Mouse (Mus musculus) right cerebral cortex, postnatal 14 days (tissue): ENCODE measurements around the gene Cat.

Experiments used
- DNase-seq: peaks from one replicate; pipeline ENCODE4 v3.0.0; 2022

Cat gene

DNA sequence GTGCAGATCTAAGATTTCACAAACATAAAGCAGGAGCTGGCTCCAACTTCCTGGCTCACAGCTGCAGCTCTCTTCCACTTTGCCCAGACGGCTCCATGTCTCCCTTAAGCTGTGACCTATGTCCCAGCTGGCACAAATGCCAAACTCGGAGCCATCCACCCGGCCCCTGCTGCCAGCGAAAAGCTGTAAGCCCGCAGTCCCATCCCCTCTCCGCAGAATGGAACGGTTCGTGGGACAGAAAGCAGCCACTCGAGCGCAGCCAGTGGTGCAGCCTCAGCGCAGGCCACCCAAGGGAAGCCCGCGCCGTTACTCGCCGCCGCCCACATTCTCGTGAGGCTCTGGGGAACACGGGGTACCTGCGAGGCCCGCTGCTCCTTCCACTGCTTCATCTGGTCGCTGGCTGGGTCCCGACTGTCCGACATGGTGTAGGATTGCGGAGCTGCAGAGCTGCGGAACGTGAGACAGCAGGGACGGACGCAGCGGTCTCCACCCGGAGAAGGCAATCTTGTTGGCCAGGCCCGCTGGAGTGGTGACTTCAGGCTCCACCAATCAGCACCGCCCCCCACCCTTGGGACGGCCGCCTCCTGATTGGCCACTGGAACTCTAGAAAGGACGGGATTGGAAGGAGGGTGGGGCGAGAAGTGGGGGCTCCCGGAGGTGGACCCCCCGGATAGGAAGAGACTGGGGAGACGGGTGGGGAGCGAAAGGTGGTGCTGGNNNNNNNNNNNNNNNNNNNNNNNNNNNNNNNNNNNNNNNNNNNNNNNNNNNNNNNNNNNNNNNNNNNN, at the start of gene Cat:
Cat (minus strand) TSS at position 544 of the 785 bp plus-strand sequence.
- peak; percentile 96 for DNase-seq

- DNase-seq, result no peak
These were observed 40.6 kb upstream of the Cat start for GRCm38 (mm10) chr2:103525596-103525995.

DNA sequence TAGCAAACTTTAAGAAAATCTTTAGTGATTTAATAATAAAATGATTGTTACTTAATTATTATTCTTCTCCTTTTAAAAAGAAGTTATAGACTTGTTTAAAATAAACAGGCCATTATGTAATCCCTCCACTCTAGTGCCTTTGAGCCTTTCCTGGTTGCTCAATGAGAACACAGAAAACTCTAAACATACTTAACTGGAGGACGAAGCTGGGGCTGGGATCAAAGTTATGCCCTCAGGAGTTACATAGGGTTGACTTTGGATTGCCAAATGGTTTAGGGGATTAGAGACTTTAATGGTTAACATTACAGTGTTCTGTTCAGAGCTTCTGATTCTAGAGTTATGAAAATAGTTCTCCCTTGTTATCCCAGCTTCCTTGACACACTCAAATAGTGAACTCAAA, 31.5 kb upstream of the Cat start:
- DNase-seq, result no peak

DNA sequence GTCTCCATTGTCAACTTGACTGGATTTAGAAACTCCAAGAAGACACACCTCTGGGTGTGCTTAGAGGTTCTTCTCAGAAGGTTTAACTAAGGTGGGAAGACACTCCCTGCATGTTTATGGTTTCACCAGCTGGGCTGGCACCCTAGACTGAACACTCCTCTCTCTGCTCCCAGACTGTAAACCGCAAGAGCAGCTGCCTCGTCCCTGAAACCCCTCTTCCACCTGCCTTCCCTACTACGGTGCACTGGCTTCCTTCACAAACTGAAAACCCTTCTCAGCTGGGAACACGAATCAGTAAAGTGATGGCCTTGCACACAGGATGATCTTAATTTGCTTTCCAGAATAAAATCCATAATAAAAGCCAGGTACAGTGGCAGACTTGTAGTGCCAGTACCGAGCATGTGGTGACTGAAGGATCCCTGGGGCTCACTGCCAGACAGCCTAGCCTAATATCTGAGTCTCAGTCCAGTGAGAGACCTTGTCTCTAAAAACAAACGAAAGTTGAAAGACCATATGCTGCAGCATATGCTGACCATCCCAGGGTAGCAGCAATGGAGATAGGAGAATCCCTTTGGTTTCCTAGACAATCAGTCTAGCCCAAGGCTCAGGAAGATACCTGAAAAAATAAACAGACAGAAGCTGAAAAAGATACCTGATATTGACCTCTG, 30.7 kb upstream of the Cat start:
- no peak for DNase-seq

DNA sequence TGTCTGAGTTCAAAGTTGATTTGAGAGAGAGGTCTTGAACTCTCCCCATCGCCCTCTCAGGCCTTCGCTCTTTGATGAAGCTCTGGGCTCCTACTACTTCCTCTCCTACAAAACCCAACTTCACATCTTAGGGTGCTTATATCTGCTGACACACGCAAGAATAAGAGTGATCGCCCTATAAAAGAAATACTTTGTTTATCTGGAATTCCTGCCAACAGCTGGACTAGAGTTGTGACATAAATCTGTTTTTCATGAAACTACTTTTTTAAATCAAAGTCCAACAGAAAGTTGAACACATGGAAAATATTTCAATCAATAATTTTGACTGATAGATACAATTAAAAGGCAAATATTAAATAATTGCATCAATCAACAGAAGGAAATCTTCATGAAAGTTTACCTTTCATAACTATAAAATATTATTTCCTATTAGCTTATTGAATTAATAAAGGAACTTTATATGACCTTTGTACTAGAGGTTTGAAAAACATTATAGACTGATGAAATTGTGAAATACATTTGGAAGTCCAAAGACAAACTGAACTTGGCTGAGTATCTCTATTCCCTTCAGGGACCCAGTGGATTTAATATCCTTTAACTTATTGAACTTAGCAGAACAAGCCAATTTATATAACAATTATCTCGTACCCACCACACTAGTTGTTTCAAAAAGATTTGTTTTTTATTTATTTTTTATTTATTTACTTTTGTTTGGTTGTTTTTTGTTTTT, 27.3 kb upstream of the Cat start:
- DNase-seq, result no peak

GRCm38 (mm10) chr2:103511631-103512030, 26.7 kb upstream of the Cat start:
- no peak for DNase-seq

DNA sequence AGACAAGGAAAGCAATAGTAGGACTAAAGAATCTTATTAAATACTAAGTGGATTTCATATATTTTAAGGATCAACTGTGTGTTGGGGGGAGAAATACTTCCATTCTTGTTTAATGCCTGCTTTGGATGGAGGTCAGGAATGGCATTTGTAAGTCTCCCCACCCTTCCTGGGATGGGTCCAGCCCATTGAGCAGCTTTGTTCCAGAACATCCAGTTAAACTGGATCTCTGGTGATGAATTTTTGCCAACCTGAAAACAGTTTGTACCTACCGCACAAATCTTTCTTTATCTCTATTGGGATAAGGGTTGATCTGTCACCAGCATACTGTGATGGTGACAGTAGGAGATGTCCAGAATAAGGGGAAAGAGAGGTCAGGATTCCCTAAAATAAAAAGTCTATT, 26.1 kb upstream of the Cat start:
- DNase-seq, result no peak

DNA sequence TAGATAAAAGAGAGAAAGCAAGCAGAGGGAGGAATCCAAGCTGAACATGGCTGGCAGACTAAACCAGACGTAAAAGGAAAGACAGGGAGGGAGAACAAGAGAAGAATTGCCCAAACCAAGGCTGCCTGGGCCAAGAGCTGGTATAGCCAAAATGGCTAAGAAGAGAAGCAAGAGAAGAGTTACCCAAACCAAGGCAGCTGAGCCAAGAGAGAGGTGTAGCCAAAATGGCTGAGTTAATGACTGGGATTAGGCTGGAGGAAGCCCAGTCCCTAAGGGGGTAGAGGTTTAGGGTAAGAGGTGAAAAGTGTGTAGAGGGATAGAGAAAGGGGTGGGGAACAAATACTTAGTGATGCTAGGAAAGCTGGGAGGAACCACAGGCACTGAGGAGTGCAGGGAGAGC, 22.7 kb upstream of the Cat start:
- DNase-seq, result no peak

GRCm38 (mm10) chr2:103505956-103506355, 21.0 kb upstream of the Cat start:
- no peak for DNase-seq

DNA sequence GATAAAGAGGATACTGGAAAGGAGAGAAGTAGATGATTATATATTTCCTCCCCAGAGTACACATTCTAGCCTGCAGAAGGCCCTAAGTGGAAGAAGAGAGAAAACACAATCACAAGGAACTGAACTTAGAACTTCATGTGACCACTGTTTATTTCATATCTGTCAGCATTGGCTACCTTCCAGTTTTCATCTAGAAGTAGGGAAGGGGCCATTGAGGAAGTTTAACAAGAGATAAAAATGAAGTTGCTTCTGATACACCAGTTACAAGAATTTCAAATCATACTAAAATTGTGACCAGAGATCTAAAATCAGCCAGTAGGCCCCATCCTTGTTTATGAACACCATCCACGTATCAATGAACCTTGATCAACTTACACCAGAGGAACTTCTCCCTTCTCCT, 19.5 kb upstream of the Cat start:
- no peak for DNase-seq

GRCm38 (mm10) chr2:103500769-103501168, 15.8 kb upstream of the Cat start:
- no peak for DNase-seq

GRCm38 (mm10) chr2:103495633-103496418, 10.9 kb upstream of the Cat start:
- no peak for DNase-seq

DNA sequence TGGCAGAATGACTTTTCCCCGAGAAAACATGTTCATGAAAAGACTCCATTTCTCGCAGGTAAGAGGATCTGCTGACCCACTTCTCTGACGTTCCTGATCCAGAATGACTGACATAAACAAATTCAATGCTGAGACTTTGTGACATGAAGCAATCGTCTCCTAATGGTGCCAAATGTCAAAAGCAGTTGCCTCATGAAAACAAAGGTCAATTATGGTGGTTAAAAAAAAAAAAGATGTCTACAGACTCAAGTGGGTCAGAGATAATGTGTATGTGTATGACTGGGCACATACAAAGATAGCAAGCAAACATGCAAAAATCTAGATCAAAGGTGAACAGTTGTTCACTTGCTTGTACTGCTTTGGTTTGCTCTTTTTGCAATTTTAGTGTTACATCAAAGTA, 8.9 kb upstream of the Cat start:
- DNase-seq, result no peak

GRCm38 (mm10) chr2:103492526-103492925, 7.6 kb upstream of the Cat start:
- DNase-seq, result no peak

DNA sequence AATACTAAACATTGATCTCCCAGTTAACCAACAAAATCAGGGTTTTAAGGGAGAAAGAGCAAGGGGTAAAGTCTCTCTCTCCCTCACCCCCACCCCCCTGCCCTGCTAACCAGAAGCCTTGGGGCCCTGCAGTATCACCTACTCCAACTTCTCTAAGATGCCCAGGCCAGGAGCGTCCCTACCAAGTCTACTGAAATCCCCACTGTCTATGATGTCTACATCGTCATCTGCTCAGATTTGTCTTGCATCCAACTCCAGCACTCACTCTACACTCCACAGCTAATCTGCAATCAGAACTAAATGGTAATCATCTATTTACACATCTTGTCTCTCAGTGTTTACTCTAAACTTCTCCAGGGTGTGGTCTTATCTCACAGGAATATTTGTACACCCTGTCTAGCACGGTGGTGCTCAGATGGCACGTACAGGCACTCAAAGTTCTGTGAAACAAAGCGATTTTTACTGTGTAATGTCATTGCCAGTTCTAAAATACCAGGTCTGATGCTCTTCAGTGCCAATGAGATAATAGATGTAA, 907 bp downstream of the Cat start:
- DNase-seq, result no peak

GRCm38 (mm10) chr2:103483289-103483985, 1.5 kb downstream of the Cat start:
- DNase-seq, result no peak

GRCm38 (mm10) chr2:103481314-103482231, 3.4 kb downstream of the Cat start:
- DNase-seq, result no peak

DNA sequence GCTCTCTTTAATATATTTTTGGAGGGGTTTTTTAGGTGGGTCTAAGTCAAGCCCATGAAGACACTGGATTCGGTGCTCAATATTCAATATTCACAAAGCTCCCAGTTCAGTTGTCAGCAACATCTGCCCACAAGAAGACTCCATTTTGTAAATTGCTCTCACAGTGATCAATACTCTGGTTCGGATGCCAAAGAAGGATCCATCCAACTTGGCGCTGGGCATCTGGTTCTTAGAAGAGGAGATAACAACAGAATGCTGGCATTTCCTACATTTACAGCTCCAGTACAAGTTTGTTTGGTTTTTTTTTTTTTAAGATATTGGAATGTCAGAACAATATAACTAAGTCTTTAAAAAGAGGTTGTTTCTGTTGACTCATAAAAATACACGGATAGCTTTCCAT, 4.1 kb downstream of the Cat start:
- no peak for DNase-seq

DNA sequence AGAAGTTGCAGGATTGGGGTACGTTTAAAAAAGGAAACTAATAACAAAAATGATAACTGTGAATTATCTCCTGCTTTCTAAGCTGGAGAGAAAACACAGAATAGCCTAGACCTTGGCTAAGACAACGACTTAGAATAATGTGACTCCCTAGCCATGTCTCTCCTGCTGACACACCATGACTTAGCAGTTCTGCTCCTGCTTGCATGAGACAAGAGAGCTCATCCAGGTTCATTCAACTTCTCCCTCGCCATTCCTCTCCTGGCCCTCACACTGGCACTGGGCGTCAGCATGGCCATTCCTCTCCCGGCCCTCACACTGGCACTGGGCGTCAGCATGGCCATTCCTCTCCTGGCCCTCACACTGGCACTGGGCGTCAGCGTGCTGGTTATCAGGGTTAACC, 4.7 kb downstream of the Cat start:
- no peak for DNase-seq

DNA sequence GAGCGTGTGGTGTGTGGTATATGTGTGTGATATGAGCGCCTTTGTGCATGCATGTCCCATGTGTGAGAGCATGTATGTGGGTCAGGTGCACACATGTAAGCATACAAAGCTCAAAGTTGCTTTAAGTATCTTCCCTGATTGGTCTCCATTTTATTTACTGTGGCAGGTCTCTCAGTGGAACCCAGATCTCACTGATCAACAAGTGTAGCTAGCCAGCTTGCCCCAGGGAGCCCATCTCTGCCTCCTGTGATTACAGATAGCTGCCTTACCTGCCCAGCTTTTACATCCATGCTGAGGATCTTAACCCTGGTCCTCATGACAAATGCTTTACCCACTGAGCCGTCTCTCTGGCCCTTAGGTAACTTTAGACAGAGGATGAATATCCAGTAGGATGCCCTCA, 6.6 kb downstream of the Cat start:
- DNase-seq, result no peak

DNA sequence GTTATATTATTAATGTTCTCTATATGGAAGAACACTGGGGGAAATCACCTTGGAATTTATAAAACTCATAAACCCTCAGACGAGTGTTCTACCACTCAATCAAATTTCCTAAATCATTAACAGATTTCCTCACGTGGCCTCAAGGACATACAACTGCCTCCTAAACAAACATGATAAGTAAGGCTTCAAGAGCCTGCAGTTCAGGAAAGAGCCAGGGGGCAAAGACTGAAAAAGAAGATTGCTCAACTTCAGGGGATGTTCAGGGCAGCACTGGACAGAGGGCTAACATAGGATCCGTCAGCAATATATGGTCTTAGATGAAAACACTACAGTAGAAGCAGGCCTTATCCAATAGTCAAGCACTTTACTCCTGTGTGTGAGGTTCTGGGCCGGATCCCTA, 7.5 kb downstream of the Cat start:
- DNase-seq, result no peak
